Mouse (Mus musculus) lung, postnatal 0 days (tissue): ENCODE results near the gene Id3.

Experiments
- CTCF ChIP-seq: IDR thresholded peaks from 2 replicates; pipeline ENCODE4 v1.5.1; 2016; ENCODE audit warnings: antibody characterized with exemption, mild to moderate bottlenecking
- EP300 ChIP-seq: IDR thresholded peaks from 2 replicates; pipeline ENCODE4 v1.6.1; 2016; ENCODE audit warnings: antibody characterized with exemption, mild to moderate bottlenecking, control low read depth

- TF ChIP-seq CTCF = no peak
- no peak for TF ChIP-seq EP300
Measured at GRCm38 (mm10) chr4:136112344-136112743, 31.0 kb upstream of the Id3 start.
